Mouse (Mus musculus): ENCODE measurements around the gene Sgpl1. TPM values are rescaled to one million over a fixed set of nuclear protein-coding genes. Genes with fewer than 3 reads are reported as not detected.

The Sgpl1 gene
- total RNA-seq, 2 experiments from 2014 or later, result 7.1 to 14.6 TPM

Other genes with a start within 250 kb of the Sgpl1 start
- 1.7 TPM in 1 of 2 replicates, not detected in the other for gene Pcbd1, start 58.4 kb downstream of the Sgpl1 start, total RNA-seq (2015; ENCODE audit: low replicate concordance)
- not detected in 2 replicates for gene Pcbd1, start 58.4 kb downstream of the Sgpl1 start, total RNA-seq (2017; ENCODE audit: low replicate concordance)
- gene Tbata, start 24.3 kb upstream of the Sgpl1 start, total RNA-seq (2015; ENCODE audit: low replicate concordance), result not detected in 2 replicates
- not detected in 2 replicates for gene Tbata, start 24.3 kb upstream of the Sgpl1 start, total RNA-seq (2017; ENCODE audit: low replicate concordance)
- 0.21 TPM in 1 of 2 replicates, not detected in the other for gene Adamts14, start 125.7 kb upstream of the Sgpl1 start, total RNA-seq (2015; ENCODE audit: low replicate concordance)
- not detected in 2 replicates for gene Adamts14, start 125.7 kb upstream of the Sgpl1 start, total RNA-seq (2017; ENCODE audit: low replicate concordance)
- not detected in 2 replicates for gene Prf1, start 150.1 kb upstream of the Sgpl1 start, total RNA-seq (2015; ENCODE audit: low replicate concordance)
- not detected in 2 replicates for gene Prf1, start 150.1 kb upstream of the Sgpl1 start, total RNA-seq (2017; ENCODE audit: low replicate concordance)
- gene Pald1, start 235.8 kb upstream of the Sgpl1 start, total RNA-seq (2015; ENCODE audit: low replicate concordance), result not detected in 2 replicates
- gene Pald1, start 235.8 kb upstream of the Sgpl1 start, total RNA-seq (2017; ENCODE audit: low replicate concordance), result not detected in 2 replicates